Mouse (Mus musculus): Measurements from ENCODE around the gene Psmd4.

DNA sequence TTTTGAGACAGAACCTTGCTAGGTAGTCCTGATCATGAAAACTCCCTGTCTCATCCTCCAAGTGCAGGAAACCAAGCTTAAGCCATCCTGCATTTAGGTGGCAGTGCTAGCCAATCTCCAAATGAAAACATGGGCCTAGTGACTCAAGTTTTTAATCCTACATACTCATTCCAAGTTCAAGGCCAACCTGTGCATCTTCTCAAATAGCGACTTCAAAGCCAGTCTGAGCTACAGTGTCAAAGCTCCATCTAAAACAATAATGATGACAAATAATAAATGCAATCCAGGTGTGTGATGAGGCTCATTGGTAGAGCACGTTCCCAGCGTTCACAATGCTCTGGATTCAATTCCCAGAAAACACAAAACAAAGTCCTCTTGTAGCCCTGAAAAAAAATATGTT lies 789 bp downstream of the Psmd4 start:
- no peak for TF ChIP-seq POLR2A (IDR thresholded peaks at IDR 0.05; ENCODE audit: insufficient read length, low read depth)
- TF ChIP-seq TCF3 (IDR thresholded peaks at IDR 0.05; ENCODE audit: insufficient read length, low read depth) = no peak
- TF ChIP-seq MYOD1 (IDR thresholded peaks at IDR 0.05; ENCODE audit: control insufficient read depth in 1 of 3, insufficient read length in 2 of 3, low read depth in 2 of 3) = no peak
- TF ChIP-seq POLR2AphosphoS2 (IDR thresholded peaks at IDR 0.05; ENCODE audit: insufficient read length, low read depth) = no peak
- no peak for TF ChIP-seq MYOG (IDR thresholded peaks at IDR 0.05; ENCODE audit: control insufficient read depth in 1 of 3, insufficient read depth in 1 of 3, insufficient read length in 2 of 3, low read depth in 2 of 3)
- no peak for TF ChIP-seq TCF12 (IDR thresholded peaks at IDR 0.05; ENCODE audit: insufficient read depth, poor library complexity, severe bottlenecking)
- TF ChIP-seq USF1 (IDR thresholded peaks at IDR 0.05; ENCODE audit: low read depth) = no peak
- no peak for TF ChIP-seq MAX (IDR thresholded peaks at IDR 0.05; ENCODE audit: low read depth)
- TF ChIP-seq CEBPB (IDR thresholded peaks at IDR 0.05; ENCODE audit: insufficient read depth, poor library complexity, severe bottlenecking) = no peak
- no peak for TF ChIP-seq REST (IDR thresholded peaks at IDR 0.05; ENCODE audit: insufficient read depth, insufficient read length)
- no peak for TF ChIP-seq E2F4 (IDR thresholded peaks at IDR 0.05; ENCODE audit: insufficient read depth)
